Mouse (Mus musculus): Measurements from ENCODE around the gene Taf10.
A peak's percentile ranks its signal among the peaks of the same experiment; 100 is the strongest.
"Not testable (repeated sequence)": the region's sequence is repeated elsewhere in the genome, so short reads cannot be mapped to it uniquely, and the experiment has no call there.

The Taf10 gene

DNA sequence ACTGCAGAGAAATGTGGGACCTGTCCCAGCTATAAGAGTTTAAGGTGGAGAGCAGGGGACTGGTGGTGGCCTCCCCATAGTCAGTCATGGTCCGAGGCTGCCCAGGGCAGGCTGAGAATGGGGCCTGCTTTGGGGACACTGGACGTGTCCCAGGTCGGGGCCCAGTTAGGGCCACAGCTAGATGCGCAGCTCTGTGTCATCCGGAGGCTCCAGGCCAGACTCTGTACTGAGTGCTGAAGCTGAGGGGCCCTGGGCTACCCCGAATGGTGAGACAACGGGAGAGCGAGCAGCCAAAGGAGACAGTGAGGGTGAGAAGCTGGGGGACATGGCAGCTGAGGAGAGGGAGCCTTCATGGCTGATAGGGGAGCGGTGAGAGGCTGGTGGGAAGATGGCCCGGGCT is 9.1 kb upstream of the Taf10 start:
- DNase-seq (ENCODE audit: inconsistent age in 2 of 2, low spot score in 1 of 2), result no peak

DNA sequence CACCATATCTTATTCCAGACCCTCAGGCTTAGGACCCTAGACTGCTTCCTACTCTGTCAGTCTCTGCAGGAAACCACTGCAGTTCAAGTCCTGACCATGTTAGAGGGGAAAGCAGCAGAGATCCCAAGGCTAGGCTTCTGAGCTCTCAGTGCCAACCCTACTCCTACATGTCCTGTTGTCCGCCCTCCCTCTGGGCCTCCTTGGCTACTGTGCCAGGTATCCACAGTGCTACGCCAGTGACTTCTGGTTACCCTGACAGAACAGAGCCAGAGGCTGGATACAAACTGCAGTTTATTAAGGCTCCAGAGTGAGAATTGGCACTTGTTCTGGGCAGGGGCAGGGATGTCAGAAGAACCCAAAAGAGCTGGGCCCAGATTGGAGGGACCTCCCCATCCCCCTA is 8.6 kb upstream of the Taf10 start:
- DNase-seq (ENCODE audit: inconsistent age in 2 of 2, low spot score in 1 of 2), result peak in 1 of 2 experiments; percentile 51

DNA sequence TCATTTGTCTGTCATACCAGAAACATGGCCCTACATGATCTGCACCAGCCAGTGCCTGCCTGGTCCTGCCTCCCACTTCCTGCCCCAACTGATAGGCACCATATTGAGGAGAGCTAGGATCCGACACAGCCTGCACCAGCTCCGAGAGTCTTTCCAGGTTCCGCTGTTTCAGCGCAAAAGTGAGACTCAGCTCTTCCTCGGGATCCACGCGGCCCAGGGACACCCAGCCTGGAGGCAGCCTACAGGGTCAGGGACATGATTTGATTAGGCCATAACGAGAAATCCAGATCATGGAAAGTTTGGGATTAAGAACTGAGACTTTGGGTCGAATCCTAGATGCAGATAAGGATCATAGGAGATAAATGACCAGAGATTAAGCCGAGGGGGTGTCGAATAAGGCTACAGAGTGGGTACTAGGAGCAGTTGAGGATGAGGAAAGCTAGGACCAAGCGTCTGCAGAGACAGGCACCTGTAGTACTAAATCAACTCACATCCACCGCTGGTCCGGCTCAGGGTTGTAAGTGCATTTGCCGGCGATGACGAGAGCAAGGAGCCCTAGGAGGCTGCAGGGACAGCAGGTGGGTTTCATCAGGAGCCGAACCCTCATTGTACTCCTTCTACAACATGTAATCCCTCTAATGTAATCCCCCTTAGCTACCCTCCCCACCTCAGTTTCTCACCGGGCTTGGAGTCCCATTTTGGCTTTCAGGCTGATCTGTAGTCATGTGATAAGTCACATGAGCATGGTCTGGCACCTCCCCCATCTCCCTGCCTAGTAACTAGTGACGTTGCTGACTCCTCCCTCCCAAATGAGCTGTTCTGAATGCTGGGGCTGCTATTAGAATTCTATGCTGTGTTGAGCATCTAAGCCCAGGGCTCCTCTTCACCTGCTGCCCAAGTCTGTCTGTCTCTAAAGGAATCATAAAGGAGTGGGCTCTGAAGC is 7.6 kb upstream of the Taf10 start, which contains the start of gene Tpp1:
Gene Tpp1 (minus strand): TSS at position 745 of the 943 bp plus-strand sequence.
- DNase-seq (ENCODE audit: inconsistent age in 2 of 2, low spot score in 1 of 2), result peak; percentile 92 to 98

DNA sequence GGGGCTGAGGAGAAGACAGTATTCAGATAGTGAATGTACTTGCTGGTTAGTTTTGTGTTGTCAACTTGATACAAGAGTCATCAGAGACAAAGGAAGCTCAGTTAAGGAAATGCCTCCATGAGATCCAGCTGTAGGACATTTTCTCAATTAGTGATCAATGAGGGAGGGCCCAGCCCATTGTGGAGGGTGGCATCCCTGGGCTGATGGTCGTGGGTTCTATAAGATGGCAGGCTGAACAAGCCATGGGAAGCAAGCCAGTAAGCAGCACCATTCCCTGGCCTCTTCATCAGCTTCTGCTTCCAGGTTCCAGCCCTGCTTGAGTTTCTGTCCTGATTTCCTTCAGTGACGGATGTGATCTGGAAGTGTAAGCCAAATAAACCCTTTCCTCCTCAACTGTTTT is 3.6 kb upstream of the Taf10 start:
- DNase-seq (ENCODE audit: inconsistent age in 2 of 2, low spot score in 1 of 2), result no peak

DNA sequence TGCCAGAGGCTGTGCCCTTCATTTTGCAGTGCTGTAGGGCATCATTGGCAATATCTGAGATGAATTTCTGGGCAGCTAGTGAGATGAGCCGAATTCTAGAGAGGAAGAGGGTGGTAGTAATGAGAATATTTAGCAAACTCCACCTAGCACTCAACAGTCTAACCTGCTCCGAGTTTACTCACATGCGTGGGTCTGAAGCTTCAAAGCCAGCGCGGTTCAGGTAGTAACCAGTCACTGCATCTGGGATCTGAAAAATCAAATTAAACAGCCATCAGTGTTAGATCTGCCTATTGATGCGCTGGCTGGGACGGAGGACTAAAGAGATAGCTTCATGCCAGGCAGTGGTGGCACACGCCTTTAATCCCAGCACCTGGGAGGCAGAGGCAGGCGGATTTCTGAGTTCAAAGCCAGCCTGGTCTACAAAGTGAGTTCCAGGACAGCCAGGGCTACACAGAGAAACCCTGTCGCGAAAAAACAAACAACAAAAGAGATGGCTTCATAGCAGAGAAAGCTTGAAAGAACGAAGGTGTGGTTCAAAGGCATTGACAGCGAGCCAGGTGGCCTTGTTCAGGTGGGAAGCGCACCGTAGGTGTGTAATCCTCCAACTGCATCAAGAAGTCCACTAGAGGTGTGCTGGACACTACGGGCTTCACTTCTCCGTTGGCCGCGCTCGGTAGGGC is 775 bp downstream of the Taf10 start:
- not testable (repeated sequence) for DNase-seq (ENCODE audit: inconsistent age in 2 of 2, low spot score in 1 of 2)

DNA sequence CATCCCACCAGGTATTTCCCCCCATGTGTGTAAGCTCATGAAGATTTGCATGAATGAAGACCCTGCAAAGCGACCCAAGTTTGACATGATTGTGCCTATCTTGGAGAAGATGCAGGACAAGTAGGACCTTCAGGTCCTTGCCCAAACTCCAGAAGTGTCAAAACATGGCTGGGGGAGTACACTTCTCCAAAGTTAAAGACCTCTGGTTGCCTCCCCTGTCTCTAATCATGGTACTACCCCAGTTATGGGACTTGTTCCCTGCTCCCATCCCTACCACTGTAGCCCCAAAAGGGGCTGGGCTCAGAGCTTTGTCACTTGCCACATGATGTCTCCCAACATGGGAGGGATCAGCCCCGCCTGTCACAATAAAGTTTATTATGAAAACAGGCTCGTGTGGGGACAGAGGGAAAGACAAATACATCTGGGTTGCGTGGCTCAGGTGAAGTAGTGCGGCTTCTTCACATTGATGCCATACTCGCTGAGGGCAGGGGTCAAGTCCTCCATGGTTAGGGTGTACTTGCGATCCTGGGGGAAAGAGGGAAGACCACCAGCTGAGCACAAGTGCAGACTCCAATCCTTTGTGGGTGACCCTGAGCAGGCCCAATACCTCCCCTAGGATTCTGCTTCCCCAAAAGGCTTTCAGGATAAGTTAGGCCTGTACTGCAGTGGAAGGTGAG is 1.5 kb downstream of the Taf10 start:
- DNase-seq (ENCODE audit: inconsistent age in 2 of 2, low spot score in 1 of 2), result peak in 1 of 2 experiments; percentile 44

DNA sequence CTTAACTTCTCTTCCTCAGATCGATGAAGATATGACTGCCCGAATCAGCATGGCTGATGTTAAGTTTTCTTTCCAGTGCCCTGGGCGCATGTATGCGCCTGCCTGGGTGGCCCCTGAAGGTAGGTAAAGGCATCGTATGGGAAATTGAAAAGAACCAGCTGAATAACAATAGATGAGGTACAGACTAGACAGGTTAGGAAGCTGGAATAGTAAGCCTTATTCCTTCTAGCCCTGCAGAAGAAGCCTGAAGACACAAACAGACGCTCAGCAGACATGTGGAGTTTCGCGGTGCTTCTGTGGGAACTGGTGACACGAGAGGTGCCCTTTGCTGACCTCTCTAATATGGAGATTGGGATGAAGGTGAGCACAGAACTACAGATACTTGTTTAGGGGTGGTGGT is 2.2 kb downstream of the Taf10 start:
- no peak for DNase-seq (ENCODE audit: inconsistent age in 2 of 2, low spot score in 1 of 2)

DNA sequence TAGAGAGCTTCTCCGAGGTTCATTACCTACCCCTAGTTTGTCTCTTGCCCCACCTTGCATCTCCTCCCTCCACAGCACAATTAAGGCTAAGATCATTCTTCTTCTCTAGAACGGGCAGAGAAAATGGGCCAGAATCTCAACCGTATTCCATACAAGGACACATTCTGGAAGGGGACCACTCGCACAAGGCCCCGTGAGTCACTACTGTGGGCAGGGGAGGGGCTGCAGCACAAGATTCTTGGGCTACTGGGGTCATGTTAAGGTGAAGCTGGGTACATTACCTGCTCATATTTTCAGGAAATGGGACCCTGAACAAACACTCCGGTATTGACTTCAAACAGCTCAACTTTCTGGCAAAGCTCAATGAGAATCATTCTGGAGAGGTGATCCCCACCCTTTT is 3.3 kb downstream of the Taf10 start:
- no peak for DNase-seq (ENCODE audit: inconsistent age in 2 of 2, low spot score in 1 of 2)

DNA sequence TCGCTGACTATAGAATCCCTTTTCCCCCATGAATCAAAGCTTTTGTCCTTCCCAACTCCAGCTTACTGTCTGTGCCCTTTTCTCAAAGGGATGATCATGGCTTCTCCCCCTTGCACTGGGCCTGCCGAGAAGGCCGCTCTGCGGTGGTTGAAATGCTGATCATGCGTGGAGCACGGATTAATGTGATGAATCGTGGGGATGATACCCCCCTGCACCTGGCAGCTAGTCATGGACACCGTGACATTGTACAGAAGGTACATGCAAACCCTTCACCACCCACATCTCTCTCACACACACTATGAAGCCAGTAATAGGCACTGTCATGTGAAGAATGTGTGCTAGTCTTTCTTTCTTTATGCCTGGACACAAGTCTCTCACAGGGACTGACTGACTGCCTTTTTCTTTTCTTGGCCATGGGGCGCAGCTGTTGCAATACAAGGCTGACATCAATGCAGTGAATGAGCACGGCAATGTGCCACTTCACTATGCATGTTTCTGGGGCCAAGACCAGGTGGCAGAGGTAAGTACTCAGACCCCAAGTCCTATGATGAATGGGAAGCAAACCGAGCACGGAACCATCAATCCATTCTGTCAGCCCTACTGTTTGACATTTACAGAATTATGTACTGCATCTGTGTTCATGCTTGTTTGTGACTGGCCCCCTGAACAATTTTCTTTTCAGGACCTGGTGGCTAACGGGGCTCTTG is 3.9 kb downstream of the Taf10 start:
- DNase-seq (ENCODE audit: inconsistent age in 2 of 2, low spot score in 1 of 2), result no peak

DNA sequence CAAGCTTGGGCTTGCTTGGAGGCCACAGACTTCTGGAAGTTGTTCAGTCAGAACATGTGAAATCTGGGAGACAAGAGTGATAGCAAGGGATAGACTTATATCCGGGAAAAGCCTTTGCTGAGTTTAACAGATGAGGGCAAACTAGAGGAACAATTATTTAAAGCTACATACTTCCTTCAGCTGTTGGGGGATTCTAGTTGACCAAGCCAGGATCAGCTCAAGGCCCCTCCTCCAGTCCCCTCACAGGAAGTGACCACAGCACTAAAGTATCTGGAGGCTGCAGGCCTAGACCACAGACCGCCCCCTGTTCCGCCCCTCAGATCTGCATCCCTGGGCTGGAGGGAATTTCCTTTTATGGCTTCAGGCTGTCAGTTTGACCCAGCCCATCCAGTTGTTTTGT is 5.2 kb downstream of the Taf10 start:
- peak; percentile 70 to 78 for DNase-seq (ENCODE audit: inconsistent age in 2 of 2, low spot score in 1 of 2)

DNA sequence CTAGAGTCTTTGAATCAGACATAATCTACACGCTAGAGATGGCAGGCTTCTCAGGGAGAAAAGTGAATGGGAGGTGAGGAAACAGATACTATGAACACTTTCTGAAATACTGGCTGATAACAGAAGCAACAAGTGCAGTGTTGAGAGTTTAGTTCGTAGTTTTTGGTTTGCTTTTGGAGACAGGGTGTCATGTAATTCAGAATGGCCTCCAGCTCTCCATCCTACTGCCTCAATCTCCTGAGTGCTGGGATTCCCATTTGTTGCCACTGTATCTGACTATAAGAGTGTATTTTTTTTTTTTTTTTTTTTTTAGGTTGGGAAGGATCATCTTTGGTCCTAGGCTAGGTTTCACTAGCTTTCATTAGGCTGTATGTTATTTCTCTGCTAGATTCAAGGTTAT is 5.9 kb downstream of the Taf10 start:
- DNase-seq (ENCODE audit: inconsistent age in 2 of 2, low spot score in 1 of 2), result no peak

DNA sequence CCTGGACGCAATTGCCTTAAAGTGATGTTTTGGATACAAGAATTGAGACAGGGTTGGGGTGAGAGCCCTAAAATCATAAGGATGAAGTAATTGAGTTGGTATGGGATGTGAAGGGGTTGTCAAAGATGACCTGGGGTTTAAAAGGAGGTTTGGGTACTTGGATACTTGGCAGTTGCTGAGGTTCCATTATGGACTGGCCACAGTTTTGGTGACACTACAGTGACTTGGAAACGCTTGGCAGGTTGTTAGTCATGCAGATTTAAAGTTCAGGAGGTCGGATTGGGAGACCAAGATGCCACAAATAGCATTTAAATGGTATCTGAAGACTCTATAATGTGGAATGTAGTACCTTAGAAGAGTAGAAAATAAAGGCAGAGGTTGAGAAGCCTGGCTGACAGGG is 6.5 kb downstream of the Taf10 start:
- peak; percentile 15 to 56 for DNase-seq (ENCODE audit: inconsistent age in 2 of 2, low spot score in 1 of 2)

DNA sequence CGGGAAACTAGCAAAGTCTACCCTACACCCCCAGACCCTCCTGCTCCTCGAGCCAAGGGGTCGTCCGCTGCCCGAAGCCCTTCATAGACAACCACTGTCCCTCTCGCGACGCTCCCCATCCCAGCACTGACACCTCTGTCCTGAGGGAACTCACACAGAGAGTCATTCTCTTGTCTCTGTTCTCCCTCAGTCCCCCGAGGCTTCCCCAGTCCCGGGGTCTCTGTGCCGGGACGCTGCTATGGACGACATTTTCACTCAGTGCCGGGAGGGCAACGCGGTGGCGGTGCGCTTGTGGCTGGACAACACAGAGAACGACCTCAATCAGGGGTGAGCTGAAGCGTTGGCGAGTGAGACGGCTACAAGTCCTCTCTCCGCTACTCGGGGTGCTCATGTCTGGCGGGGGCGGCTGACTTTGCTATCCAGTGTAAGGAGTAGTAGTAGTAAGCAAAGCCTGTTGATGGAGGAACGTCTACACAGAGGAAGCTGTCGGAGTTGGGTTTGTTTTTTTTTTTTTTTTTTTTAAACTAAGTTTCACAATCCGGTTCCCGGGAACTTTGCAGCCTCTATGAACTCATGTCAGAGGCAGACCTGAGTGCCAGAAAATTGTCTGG is 7.1 kb downstream of the Taf10 start, which contains the start of gene Rrp8:
Gene Rrp8 (minus strand): TSS at position 475 of the 611 bp plus-strand sequence.
- DNase-seq (ENCODE audit: inconsistent age in 2 of 2, low spot score in 1 of 2), result peak; percentile 72 to 89

DNA sequence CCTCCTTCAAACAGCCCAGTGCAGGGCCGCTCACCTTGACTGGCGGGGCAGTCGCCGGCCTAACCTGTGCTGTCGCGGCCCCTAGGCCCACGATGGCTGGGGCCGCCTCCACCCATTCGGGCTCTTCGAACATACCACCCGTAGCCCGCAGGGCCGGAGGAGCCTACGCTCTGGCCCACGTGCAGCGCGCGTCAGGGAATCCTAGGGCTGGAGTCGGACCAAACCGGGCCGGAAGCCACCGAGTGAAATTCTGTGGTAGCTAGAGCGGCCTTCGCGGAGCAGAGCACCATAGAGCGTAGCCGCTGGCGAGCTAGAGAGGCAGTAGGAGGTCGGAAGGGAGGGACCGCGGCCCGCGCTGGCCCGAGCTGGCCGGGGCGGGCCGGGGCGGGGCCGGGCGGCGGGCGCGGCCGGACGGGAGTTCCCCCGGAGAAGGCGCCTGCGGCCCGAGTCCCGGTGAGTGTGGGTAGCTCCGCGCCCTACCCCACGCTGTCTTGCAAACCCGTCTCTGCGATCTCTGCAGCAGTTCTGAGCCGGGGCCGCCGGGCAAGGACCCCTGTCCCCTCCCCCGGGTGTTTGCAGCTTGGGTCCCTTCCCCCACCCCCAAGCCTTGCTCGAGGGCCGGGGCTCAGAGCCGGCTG is 7.8 kb downstream of the Taf10 start, which contains the start of gene Ilk:
Gene Ilk (plus strand): TSS at position 329 of the 638 bp plus-strand sequence.
- DNase-seq (ENCODE audit: inconsistent age in 2 of 2, low spot score in 1 of 2), result peak; percentile 96 to 98

DNA sequence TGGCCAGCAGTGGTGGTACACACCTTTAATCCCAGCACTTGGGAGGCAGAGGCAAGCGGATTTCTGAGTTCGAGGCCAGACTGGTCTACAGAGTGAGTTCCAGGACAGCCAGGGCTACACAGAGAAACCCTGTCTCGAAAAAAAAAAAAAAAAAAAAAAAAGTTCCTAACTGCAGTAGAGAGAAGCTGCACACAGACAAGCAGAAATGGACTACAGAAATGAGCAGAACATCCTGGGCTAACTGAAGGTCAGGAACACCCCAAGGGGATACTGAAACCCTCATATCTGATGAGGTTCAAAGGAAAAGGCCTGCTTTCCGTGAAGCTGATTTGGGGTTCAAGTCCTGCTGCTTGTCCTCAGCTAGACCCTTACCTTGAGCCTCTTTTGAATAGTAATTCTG is 8.7 kb downstream of the Taf10 start:
- peak in 1 of 2 experiments; percentile 17 for DNase-seq (ENCODE audit: inconsistent age in 2 of 2, low spot score in 1 of 2)

DNA sequence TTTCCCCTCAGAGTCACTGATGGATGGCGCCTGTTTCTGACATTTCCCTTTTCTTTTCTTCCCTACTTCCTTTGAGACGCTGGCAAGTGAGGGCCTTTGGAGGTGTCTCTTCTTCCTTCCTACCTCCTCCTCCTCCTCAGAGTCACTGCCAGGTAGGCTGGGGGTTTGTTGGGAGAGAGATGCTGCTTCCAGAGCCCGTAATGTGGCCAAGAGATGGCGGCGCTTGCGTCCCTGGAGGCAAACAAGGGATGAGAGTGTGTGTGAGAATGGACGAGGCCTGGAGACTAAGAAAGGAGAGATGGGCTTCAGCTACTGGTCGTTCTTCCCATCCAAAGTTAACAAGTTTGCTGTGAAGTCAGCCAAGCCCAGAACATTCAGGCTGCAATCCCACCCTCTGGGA is 9.3 kb downstream of the Taf10 start:
- DNase-seq (ENCODE audit: inconsistent age in 2 of 2, low spot score in 1 of 2), result no peak

DNA sequence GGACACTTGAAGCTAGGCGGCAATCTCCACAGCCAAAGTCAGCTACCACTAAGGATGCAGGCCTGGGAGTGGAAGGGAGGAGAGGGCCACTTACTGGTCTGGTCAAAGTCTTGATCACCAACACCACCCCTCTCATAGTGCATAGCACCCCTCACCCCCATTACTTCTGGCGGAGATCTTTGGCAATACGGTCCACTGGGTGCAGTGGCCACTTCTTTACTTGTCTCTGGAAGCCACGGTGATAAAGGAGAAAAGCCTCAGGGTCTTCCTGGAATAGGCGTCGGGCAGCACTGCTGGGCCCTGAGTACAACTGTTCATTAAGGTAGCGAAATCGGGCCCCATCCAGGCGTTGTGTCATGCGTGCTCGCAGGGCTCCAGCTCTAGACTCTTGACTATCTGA is 10.3 kb downstream of the Taf10 start:
- DNase-seq (ENCODE audit: inconsistent age in 2 of 2, low spot score in 1 of 2), result no peak

DNA sequence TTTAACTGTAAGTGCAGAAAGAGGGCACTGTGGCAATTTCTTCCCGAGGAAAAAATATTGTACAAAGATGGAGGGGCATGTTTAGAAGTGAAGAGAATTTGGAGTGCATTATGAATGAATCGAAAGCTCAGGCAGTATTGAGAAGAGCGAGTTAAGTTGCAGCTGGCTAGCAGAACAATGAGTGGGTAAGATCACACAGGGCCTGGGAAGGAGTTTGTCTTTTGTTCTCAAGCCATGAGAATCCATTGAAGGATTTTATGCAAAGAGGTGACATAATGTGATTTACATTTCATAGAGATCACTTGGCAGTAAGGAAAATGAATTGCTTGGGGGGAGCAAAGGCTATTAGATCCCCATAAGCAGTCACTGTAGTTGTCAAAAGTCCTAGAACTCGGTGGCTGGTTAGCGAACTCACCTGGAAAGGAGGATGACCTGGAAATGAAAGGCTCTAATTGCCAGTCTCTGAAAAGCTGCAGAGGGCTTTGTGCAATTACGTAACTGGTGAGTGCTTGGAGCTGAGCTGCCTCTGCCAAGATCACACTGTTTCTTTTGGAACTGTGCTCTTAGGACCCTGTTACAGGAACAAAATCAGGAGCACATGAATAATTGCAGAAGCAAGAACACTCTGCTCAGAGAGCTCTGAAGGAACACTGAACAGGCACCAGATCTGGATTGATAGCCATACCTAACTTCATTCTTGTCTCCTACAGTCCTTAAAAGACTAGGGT is 15.3 kb downstream of the Taf10 start:
- peak; percentile 32 to 51 for DNase-seq (ENCODE audit: inconsistent age in 2 of 2, low spot score in 1 of 2)

DNA sequence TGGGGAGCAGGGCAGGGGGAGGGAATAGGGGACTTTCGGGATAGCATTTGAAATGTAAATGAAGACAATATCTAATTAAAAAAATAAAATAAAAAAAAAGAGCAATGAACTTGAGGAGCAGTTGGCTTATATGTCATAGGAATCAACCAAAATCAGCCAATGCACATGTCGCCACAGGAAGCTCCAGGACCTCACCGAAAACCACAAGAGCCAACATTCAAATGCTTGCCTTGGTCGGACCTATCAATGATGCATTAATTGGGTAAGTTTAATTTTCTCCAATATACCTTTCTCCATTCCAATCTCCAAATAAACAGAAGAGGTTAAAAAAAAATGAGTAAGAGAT is 17.2 kb downstream of the Taf10 start:
- no peak for DNase-seq (ENCODE audit: inconsistent age in 2 of 2, low spot score in 1 of 2)

Data from adrenal gland, adult (tissue).